Mouse (Mus musculus) cerebellum, adult 2 months (tissue): ENCODE measurements at regions not wholly inside any gene's neighbourhood (a gene's known extent, or its start where the extent isn't known, plus 50 kb on each side); places are given as distances from the start of the nearest gene placed in this dataset.

ENCODE experiments used
- CTCF ChIP-seq: fragments of 200-500 bp; IDR thresholded peaks from 2 replicates; pipeline ENCODE4 v1.5.1; 2011; ENCODE audit warnings: low read depth, mild to moderate bottlenecking, control low read depth, low read length, moderate library complexity, borderline replicate concordance; ENCODE audit not compliant: insufficient read depth
- POLR2A ChIP-seq: fragments of 200-500 bp; IDR thresholded peaks from 2 replicates; pipeline ENCODE4 v1.6.1; 2011; ENCODE audit warnings: low read length, control low read depth, borderline replicate concordance; ENCODE audit not compliant: insufficient read depth

GRCm38 (mm10) chr15:72264619-72265018 lies 1569.7 kb upstream of the Gm6569 start:
- TF ChIP-seq CTCF: no peak
- TF ChIP-seq POLR2A: no peak
